Mouse (Mus musculus) cerebellum, adult 2 months (tissue): ENCODE results near the gene Cfap74. TPM values are rescaled to one million over a fixed set of nuclear protein-coding genes. Genes with fewer than 3 reads are reported as not detected.
A peak's percentile ranks its signal among the peaks of the same experiment; 100 is the strongest.

Experiments
- DNase-seq, 2 experiments: peaks; one replicate each; pipeline ENCODE4 v3.0.0; 2021
- H3K27ac ChIP-seq: fragments of 200-500 bp; 2 replicates; pipeline ENCODE4 v1.5.1; 2012; ENCODE audit warnings: low read length, control low read depth, inconsistent platforms; ENCODE audit not compliant: insufficient read depth
- H3K27me3 ChIP-seq: fragments of 200-500 bp; 2 replicates; pipeline ENCODE4 v1.6.1; 2012; ENCODE audit warnings: inconsistent platforms, mild to moderate bottlenecking, low read length, moderate library complexity; ENCODE audit not compliant: control insufficient read depth, insufficient read depth
- H3K4me1 ChIP-seq: fragments of 200-500 bp; 2 replicates; pipeline ENCODE4 v1.6.1; 2011; ENCODE audit warnings: low read length; ENCODE audit not compliant: control insufficient read depth, insufficient read depth
- H3K4me3 ChIP-seq: fragments of 200-500 bp; replicated peaks from 2 replicates; pipeline ENCODE3; 2011; ENCODE audit warnings: mild to moderate bottlenecking, low read depth, low read length, control low read depth; ENCODE audit not compliant: insufficient read depth
- CTCF ChIP-seq: fragments of 200-500 bp; IDR thresholded peaks from 2 replicates; pipeline ENCODE4 v1.5.1; 2011; ENCODE audit warnings: low read depth, mild to moderate bottlenecking, control low read depth, low read length, moderate library complexity, borderline replicate concordance; ENCODE audit not compliant: insufficient read depth
- POLR2A ChIP-seq: fragments of 200-500 bp; IDR thresholded peaks from 2 replicates; pipeline ENCODE4 v1.6.1; 2011; ENCODE audit warnings: low read length, control low read depth, borderline replicate concordance; ENCODE audit not compliant: insufficient read depth
- WGBS: fragments of 180-500 bp; shearing (Covaris S2); methylation state at CpG from one replicate; pipeline ENCODE4 v1.1.7; 2018; 5-methylcytosine and 5-hydroxymethylcytosine counted together
- polyA plus RNA-seq: library from polyadenylated mRNA; depleted of rRNA; stranded (reverse); fragments of >200 nt; gene quantifications from 2 replicates; pipeline ENCODE4 v1.2.3, GENCODE M21; 2012; rRNA removed

Gene Cfap74
- polyA plus RNA-seq, 1 experiment, result 18.7 TPM

DNA sequence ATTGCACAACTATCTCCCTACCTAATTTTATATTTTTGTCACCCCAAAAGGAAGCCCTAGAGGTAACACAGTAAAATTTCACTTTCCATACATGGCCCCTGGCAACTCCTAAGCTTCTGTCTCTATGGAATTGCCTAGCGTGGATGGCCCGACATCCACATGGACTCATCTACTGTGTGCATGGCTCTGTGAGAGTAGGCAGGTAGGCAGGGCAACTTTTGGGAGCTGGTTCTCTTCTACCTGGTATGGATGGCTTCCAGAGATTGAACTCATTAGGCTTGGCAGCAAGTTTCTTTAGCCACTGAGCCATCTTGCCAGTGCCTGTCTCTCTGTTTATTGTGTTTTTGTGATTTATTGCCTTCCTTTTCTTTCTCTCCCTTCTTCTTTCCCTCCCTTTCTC is 105.8 kb downstream of the Cfap74 start:
- 72% methylated on average over 2 of the region's 2 CpGs for WGBS
- no peaks in the 10 kb centered on the region for H3K27me3 ChIP-seq
- H3K27ac ChIP-seq, result no peak overlapping the region
- DNase-seq, result peak in 1 of 2 experiments; percentile 37
- no peaks in the 10 kb centered on the region for H3K4me1 ChIP-seq
- TF ChIP-seq CTCF (no peak), POLR2A (no peak)
- no peak overlapping the region for H3K4me3 ChIP-seq

Other genes starting within 250 kb of the Cfap74 start
- 87.2 and 106 TPM in 2 replicates for gene Ski, start 186.6 kb upstream of the Cfap74 start, polyA plus RNA-seq
- gene Faap20, start 159.4 kb upstream of the Cfap74 start, polyA plus RNA-seq, result 94.5 and 109 TPM in 2 replicates
- 245 and 253 TPM in 2 replicates for gene Prkcz, start 47.8 kb upstream of the Cfap74 start, polyA plus RNA-seq
- gene Gabrd, start 11.1 kb upstream of the Cfap74 start, polyA plus RNA-seq, result 243 and 290 TPM in 2 replicates
- 9.4 and 12.1 TPM in 2 replicates for gene Tmem52, start 59.9 kb downstream of the Cfap74 start, polyA plus RNA-seq
- 512 and 552 TPM in 2 replicates for gene Gnb1, start 82.2 kb downstream of the Cfap74 start, polyA plus RNA-seq
- gene Nadk, start 153.2 kb downstream of the Cfap74 start, polyA plus RNA-seq, result 59.0 and 60.2 TPM in 2 replicates
- 20.3 and 20.5 TPM in 2 replicates for gene Slc35e2, start 192.2 kb downstream of the Cfap74 start, polyA plus RNA-seq
- 57.8 and 63.7 TPM in 2 replicates for gene Cdk11b, start 215.7 kb downstream of the Cfap74 start, polyA plus RNA-seq
- gene Gm10563, start 236.2 kb downstream of the Cfap74 start, polyA plus RNA-seq, result not detected in 2 replicates
- gene Mmp23, start 244.2 kb downstream of the Cfap74 start, polyA plus RNA-seq, result 38.1 and 39.4 TPM in 2 replicates